Mouse (Mus musculus) lung, adult 2 months (tissue): Measurements from ENCODE around the gene Cd72. TPM values are rescaled to one million over a fixed set of nuclear protein-coding genes. Genes with fewer than 3 reads are reported as not detected.

ENCODE experiments used
- DNase-seq: peaks from one replicate; pipeline ENCODE4 v3.0.0; 2022
- H3K4me1 ChIP-seq: fragments of 200-500 bp; 2 replicates; pipeline ENCODE4 v1.6.1; 2011; ENCODE audit warnings: low read length; ENCODE audit not compliant: control insufficient read depth, insufficient read depth
- H3K4me3 ChIP-seq: fragments of 200-500 bp; replicated peaks from 2 replicates; pipeline ENCODE3; 2011; ENCODE audit warnings: low read depth, mild to moderate bottlenecking, control low read depth, low read length; ENCODE audit errors: extremely low read depth
- CTCF ChIP-seq: fragments of 200-500 bp; IDR thresholded peaks from 2 replicates; pipeline ENCODE4 v1.5.1; 2011; ENCODE audit warnings: mild to moderate bottlenecking, low read length, control low read depth; ENCODE audit not compliant: insufficient read depth
- POLR2A ChIP-seq: fragments of 200-500 bp; IDR thresholded peaks from 2 replicates; pipeline ENCODE4 v1.6.1; 2011; ENCODE audit warnings: low read depth, mild to moderate bottlenecking, control low read depth, low read length, borderline replicate concordance; ENCODE audit errors: extremely low read depth
- WGBS: fragments of 180-500 bp; shearing (Covaris S2); methylation state at CpG from one replicate; pipeline ENCODE4 v1.1.7; 2018; 5-methylcytosine and 5-hydroxymethylcytosine counted together
- polyA plus RNA-seq: library from polyadenylated mRNA; depleted of rRNA; stranded (reverse); fragments of >200 nt; gene quantifications from 2 replicates; pipeline ENCODE4 v1.2.3, GENCODE M21; 2012

Cd72 gene
- polyA plus RNA-seq, 1 experiment: 6.2 TPM

GRCm38 (mm10) chr4:43423267-43423934, 31.0 kb downstream of the Cd72 start:
- no peak for TF ChIP-seq CTCF
- TF ChIP-seq POLR2A: no peak
- Histone ChIP-seq H3K4me3 (no peak overlapping the region), H3K4me1 (peaks cover 13% of the 10 kb centered on the region)
- 79% methylated on average over 20 of the region's 20 CpGs for WGBS
- no peak for DNase-seq

- 80% methylated on average over 28 of the region's 28 CpGs for WGBS
- DNase-seq: peak; percentile 3
- no peak for TF ChIP-seq POLR2A
- no peak for TF ChIP-seq CTCF
- H3K4me1 ChIP-seq: peaks cover 10% of the 10 kb centered on the region
- H3K4me3 ChIP-seq: no peak overlapping the region
Observed at GRCm38 (mm10) chr4:43421632-43422240, 32.7 kb downstream of the Cd72 start.

- TF ChIP-seq POLR2A (0 out of 2 replicates have a peak, but pooled peaks have one; percentile 12), CTCF (peak; percentile 86)
- WGBS: 1% methylated on average over 6 of the region's 6 CpGs
- peak; percentile 77 for DNase-seq
- no peak overlapping the region for H3K4me3 ChIP-seq
- peaks cover 10% of the 10 kb centered on the region for H3K4me1 ChIP-seq
Observed at GRCm38 (mm10) chr4:43420305-43420704, 34.1 kb downstream of the Cd72 start.

GRCm38 (mm10) chr4:43419801-43420281, 34.6 kb downstream of the Cd72 start:
- 29% methylated on average over 9 of the region's 9 CpGs for WGBS
- DNase-seq: peak; percentile 26
- H3K4me1 ChIP-seq: peaks cover 10% of the 10 kb centered on the region
- TF ChIP-seq CTCF (no peak), POLR2A (no peak)
- H3K4me3 ChIP-seq: no peak overlapping the region

- peaks cover 10% of the 10 kb centered on the region for H3K4me1 ChIP-seq
- no peak overlapping the region for H3K4me3 ChIP-seq
- 0 out of 2 replicates have a peak, but pooled peaks have one; percentile 29 for TF ChIP-seq POLR2A
- TF ChIP-seq CTCF: no peak
- 44% methylated on average over 15 of the region's 15 CpGs for WGBS
- DNase-seq: peak; percentile 10
Observed at GRCm38 (mm10) chr4:43418973-43419656, 35.3 kb downstream of the Cd72 start.

- TF ChIP-seq CTCF: no peak
- TF ChIP-seq POLR2A: no peak
- H3K4me1 ChIP-seq: peaks cover 10% of the 10 kb centered on the region
- 46% methylated on average over 4 of the region's 4 CpGs for WGBS
- peak; percentile 6 for DNase-seq
- H3K4me3 ChIP-seq: no peak overlapping the region
Observed at GRCm38 (mm10) chr4:43418450-43418849, 36.0 kb downstream of the Cd72 start.

- WGBS: 61% methylated on average over 16 of the region's 16 CpGs
- H3K4me3 ChIP-seq: no peak overlapping the region
- H3K4me1 ChIP-seq: peaks cover 10% of the 10 kb centered on the region
- TF ChIP-seq POLR2A: no peak
- TF ChIP-seq CTCF: no peak
- peak; percentile 12 for DNase-seq
Observed at GRCm38 (mm10) chr4:43417269-43418062, 37.0 kb downstream of the Cd72 start.

- Histone ChIP-seq H3K4me3 (no peak overlapping the region), H3K4me1 (peaks cover 15% of the 10 kb centered on the region)
- WGBS: 93% methylated on average over 22 of the region's 22 CpGs
- TF ChIP-seq POLR2A: no peak
- no peak for TF ChIP-seq CTCF
- DNase-seq: peak; percentile 3
Observed at GRCm38 (mm10) chr4:43416071-43416490, 38.3 kb downstream of the Cd72 start.
